Mouse (Mus musculus): ENCODE measurements around the gene Vgf. TPM values are rescaled to one million over a fixed set of nuclear protein-coding genes. Genes with fewer than 3 reads are reported as not detected.

The Vgf gene
- total and polyA plus RNA-seq, 2 experiments from 2014 or later: 49.1 to 154 TPM

DNA sequence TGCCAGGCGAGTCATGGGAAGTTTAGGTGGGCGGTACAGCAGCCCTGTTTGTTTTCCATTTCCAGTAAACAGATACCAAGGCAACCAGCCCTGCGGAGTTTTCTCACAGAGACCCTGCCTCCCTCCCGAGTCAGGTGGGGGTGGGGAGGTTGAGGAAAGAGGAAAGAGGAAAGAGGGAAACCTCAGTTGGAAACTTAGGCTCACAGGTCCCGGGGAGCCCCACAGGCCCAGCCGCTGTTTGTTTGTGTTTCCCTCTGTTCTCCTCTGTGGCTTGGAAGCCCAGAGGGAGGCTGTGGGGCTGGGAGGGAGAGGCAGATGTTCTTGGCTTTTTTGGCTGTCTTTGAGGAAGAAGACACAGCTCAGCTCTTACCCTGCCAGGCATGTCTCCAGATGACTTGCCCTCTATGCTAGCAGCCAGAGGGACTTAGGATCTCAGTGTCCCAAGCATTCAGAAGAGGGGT is 48.0 kb downstream of the Vgf start:
- no peaks in the 10 kb centered on the region for H3K9me3 ChIP-seq (ENCODE audit: low read length)

DNA sequence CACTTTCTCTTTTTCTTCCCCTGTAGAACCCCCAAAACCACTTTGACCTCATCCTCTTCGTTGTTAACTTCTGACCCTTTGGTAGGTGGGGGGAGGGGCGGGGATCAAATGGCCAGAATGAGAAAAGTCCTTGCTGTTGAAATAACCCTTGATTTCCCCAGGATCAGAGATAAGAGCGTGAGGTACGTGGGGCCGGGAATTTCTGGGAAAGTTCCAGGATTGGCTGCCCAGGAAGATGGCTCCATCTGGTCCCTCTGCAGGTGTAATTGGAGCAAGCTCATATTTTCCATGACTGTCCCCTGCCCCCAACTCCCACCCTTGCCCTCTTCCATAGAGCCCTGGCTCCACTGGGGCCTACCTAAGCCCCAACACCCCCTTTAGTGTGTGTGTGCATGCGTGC is 49.5 kb downstream of the Vgf start:
- Histone ChIP-seq H3K9me3 (ENCODE audit: low read length) (no peaks in the 10 kb centered on the region), H3K9ac (replicated peaks; ENCODE audit: low read length, poor library complexity, severe bottlenecking) (no peak overlapping the region), H3K36me3 (ENCODE audit: insufficient read depth, low read length) (no peaks in the 10 kb centered on the region), H3K27ac (ENCODE audit: low read depth, low read length) (no peak overlapping the region), H3K4me2 (ENCODE audit: low read depth, low read length, poor library complexity, severe bottlenecking) (no peak overlapping the region), H3K4me1 (ENCODE audit: insufficient read depth, low read length) (peaks cover 6% of the 10 kb centered on the region; the same call in 1 of the 2 replicates), H3K27me3 (ENCODE audit: insufficient read depth, low read length) (no peaks in the 10 kb centered on the region), H3K4me3 (ENCODE audit: low read depth, low read length) (no peak overlapping the region)
- WGBS: 80% methylated on average over 6 of the region's 6 CpGs
- DNase-seq (ENCODE audit: low spot score) (no peak), ATAC-seq (ENCODE audit: low FRiP score) (no peak)
- no peak for TF ChIP-seq CTCF (IDR thresholded peaks at IDR 0.05)

More for the DNA sequence above, 48.0 kb downstream of the Vgf start:
- WGBS: 27% methylated on average over 6 of the region's 6 CpGs
- ATAC-seq (ENCODE audit: low FRiP score): no peak
- Histone ChIP-seq H3K4me2 (ENCODE audit: low read depth, low read length, poor library complexity, severe bottlenecking) (no peak overlapping the region), H3K4me1 (ENCODE audit: insufficient read depth, low read length) (peaks cover 6% of the 10 kb centered on the region; the same call in 1 of the 2 replicates), H3K36me3 (ENCODE audit: insufficient read depth, low read length) (no peaks in the 10 kb centered on the region), H3K4me3 (ENCODE audit: low read depth, low read length) (no peak overlapping the region), H3K27ac (ENCODE audit: low read depth, low read length) (no peak overlapping the region), H3K27me3 (ENCODE audit: insufficient read depth, low read length) (no peaks in the 10 kb centered on the region; the same call in 1 of the 2 replicates), H3K9ac (replicated peaks; ENCODE audit: low read length, poor library complexity, severe bottlenecking) (no peak overlapping the region; the same call in 1 of the 2 replicates)
- DNase-seq (ENCODE audit: low spot score): peak; percentile 33
- TF ChIP-seq CTCF (IDR thresholded peaks at IDR 0.05): no peak

DNA sequence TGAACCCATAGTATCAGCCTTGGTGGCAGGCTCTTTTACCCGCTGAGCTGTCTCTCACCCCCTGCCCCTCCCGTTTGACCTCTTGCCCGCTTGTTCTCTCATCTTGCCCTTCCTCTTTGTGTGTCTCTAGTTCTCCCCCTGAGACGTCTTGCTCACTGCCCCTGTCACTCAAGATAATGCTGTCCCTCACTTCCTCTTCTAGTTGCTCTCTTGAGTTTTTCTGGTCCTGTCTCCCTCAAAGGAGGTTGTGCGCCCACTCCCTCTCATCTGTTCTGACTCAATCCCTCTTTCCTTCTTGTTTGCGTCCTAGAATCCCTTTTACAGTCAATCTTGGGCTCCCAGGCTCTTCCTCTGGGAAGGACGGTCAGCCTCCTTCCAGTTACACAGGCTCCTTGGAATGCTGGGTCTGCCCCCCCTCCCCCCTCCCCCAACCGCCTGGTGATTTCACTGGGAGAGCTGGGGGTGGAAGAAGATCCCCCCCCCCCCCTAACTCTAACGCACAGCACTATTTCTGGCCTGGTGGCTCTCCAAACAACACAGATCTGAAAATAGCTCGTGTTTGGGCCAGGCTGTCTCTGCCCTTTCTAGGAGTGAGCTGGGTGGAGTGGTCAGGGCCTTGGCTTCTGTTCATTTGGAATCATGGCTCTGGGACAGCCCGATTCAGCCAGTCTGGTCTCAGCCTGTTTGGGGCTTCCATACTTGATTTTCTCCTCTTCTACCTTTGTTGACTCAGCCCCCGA is 50.2 kb downstream of the Vgf start:
- no peak for TF ChIP-seq CTCF (IDR thresholded peaks at IDR 0.05)
- no peaks in the 10 kb centered on the region for H3K36me3 ChIP-seq (ENCODE audit: insufficient read depth, low read length)
- H3K4me3 ChIP-seq (ENCODE audit: low read depth, low read length): no peak overlapping the region
- ATAC-seq (ENCODE audit: low FRiP score) (no peak), DNase-seq (ENCODE audit: low spot score) (no peak)
- H3K9me3 ChIP-seq (ENCODE audit: low read length): no peaks in the 10 kb centered on the region
- H3K4me1 ChIP-seq (ENCODE audit: insufficient read depth, low read length): peaks cover 6% of the 10 kb centered on the region; the same call in 1 of the 2 replicates
- no peak overlapping the region for H3K4me2 ChIP-seq (ENCODE audit: low read depth, low read length, poor library complexity, severe bottlenecking)
- WGBS: 41% methylated on average over 12 of the region's 12 CpGs
- no peaks in the 10 kb centered on the region for H3K27me3 ChIP-seq (ENCODE audit: insufficient read depth, low read length)
- H3K27ac ChIP-seq (ENCODE audit: low read depth, low read length): no peak overlapping the region
- no peak overlapping the region for H3K9ac ChIP-seq (replicated peaks; ENCODE audit: low read length, poor library complexity, severe bottlenecking)

DNA sequence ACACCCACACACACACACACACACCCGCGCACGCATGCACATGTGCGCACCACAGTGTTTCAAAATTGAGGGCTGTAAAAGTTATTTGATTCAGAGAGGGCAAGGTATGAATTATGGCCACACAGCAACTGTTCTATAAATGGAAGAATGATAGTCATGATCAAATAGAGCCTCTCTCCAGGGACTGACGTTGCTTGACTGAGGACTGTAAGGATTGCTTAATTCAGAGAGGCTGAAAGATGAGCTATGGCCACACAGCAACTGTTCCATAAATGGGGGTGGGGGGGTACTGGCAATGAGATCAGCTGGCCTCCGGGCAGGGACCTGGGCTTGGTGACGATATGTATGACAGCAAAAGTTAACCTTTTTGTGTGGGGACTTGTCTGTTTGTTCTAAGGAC is 51.0 kb downstream of the Vgf start:
- no peak for DNase-seq (ENCODE audit: low spot score)
- no peak for ATAC-seq (ENCODE audit: low FRiP score)
- no peak for TF ChIP-seq CTCF (IDR thresholded peaks at IDR 0.05)
- 92% methylated on average over 7 of the region's 7 CpGs for WGBS
- H3K4me1 ChIP-seq (ENCODE audit: insufficient read depth, low read length): peaks cover 6% of the 10 kb centered on the region; the same call in 1 of the 2 replicates
- no peaks in the 10 kb centered on the region for H3K36me3 ChIP-seq (ENCODE audit: insufficient read depth, low read length)
- no peak overlapping the region for H3K27ac ChIP-seq (ENCODE audit: low read depth, low read length)
- no peaks in the 10 kb centered on the region for H3K9me3 ChIP-seq (ENCODE audit: low read length)
- no peaks in the 10 kb centered on the region for H3K27me3 ChIP-seq (ENCODE audit: insufficient read depth, low read length)
- no peak overlapping the region for H3K9ac ChIP-seq (replicated peaks; ENCODE audit: low read length, poor library complexity, severe bottlenecking)
- no peak overlapping the region for H3K4me3 ChIP-seq (ENCODE audit: low read depth, low read length)
- no peak overlapping the region for H3K4me2 ChIP-seq (ENCODE audit: low read depth, low read length, poor library complexity, severe bottlenecking)

DNA sequence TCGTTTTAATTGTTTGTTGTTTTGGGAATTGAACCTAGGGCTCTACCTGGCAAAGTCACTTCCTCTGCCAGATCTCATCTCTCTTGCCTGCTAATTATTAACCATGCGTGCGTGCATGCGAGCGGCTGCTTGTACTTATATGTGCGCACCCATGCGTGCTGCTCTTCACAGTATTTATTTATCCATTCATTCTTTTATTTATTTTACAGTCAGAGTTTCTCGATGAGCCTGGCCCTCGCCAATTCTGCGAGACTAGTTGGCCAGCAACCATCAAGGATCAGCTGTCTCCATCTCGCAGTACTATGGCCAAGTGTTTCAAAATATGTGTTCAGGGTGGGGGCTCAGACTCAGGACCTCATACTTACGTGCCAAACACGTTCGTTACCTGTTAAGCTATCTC is 51.8 kb downstream of the Vgf start:
- no peaks in the 10 kb centered on the region for H3K9me3 ChIP-seq (ENCODE audit: low read length)
- DNase-seq (ENCODE audit: low spot score): no peak
- no peak overlapping the region for H3K4me3 ChIP-seq (ENCODE audit: low read depth, low read length)
- H3K36me3 ChIP-seq (ENCODE audit: insufficient read depth, low read length): no peaks in the 10 kb centered on the region
- H3K4me1 ChIP-seq (ENCODE audit: insufficient read depth, low read length): peaks cover 6% of the 10 kb centered on the region; the same call in 1 of the 2 replicates
- H3K27ac ChIP-seq (ENCODE audit: low read depth, low read length): no peak overlapping the region
- H3K4me2 ChIP-seq (ENCODE audit: low read depth, low read length, poor library complexity, severe bottlenecking): no peak overlapping the region
- ATAC-seq (ENCODE audit: low FRiP score): no peak
- no peaks in the 10 kb centered on the region for H3K27me3 ChIP-seq (ENCODE audit: insufficient read depth, low read length)
- no peak for TF ChIP-seq CTCF (IDR thresholded peaks at IDR 0.05)
- H3K9ac ChIP-seq (replicated peaks; ENCODE audit: low read length, poor library complexity, severe bottlenecking): no peak overlapping the region
- 86% methylated on average over 14 of the region's 14 CpGs for WGBS

DNA sequence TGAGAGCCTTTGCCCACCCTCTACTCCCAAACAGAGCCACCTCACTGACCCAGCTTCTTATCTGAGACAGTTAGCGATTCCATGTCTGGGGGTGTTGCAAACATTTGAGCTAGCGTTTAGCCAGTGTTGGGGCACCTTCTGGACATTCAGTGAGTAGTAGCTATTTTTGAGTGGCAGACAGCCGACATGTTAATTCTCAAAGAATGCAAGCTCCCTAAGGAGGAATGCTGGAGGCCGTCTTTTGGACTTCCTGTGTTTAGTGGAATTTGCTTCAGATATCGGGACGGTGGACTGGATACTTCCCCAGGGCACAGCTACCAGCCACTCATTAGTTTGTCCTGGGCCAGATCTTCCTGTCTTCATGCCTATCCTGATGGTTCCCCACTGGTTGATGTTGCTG is 52.4 kb downstream of the Vgf start:
- no peaks in the 10 kb centered on the region for H3K9me3 ChIP-seq (ENCODE audit: low read length)
- WGBS: 65% methylated on average over 6 of the region's 6 CpGs
- H3K9ac ChIP-seq (replicated peaks; ENCODE audit: low read length, poor library complexity, severe bottlenecking): no peak overlapping the region
- H3K4me2 ChIP-seq (ENCODE audit: low read depth, low read length, poor library complexity, severe bottlenecking): no peak overlapping the region
- no peak overlapping the region for H3K4me3 ChIP-seq (ENCODE audit: low read depth, low read length)
- no peak for ATAC-seq (ENCODE audit: low FRiP score)
- no peak for DNase-seq (ENCODE audit: low spot score)
- no peaks in the 10 kb centered on the region for H3K36me3 ChIP-seq (ENCODE audit: insufficient read depth, low read length)
- no peaks in the 10 kb centered on the region for H3K27me3 ChIP-seq (ENCODE audit: insufficient read depth, low read length)
- no peak overlapping the region for H3K27ac ChIP-seq (ENCODE audit: low read depth, low read length)
- peaks cover 6% of the 10 kb centered on the region; the same call in 1 of the 2 replicates for H3K4me1 ChIP-seq (ENCODE audit: insufficient read depth, low read length)
- TF ChIP-seq CTCF (IDR thresholded peaks at IDR 0.05): no peak

Data from midbrain, postnatal 0 days (tissue).